Mouse (Mus musculus) ES-E14 (cell line): ENCODE data around the gene Cwf19l1. TPM values are rescaled to one million over a fixed set of nuclear protein-coding genes. Genes with fewer than 3 reads are reported as not detected.

Experiments used
- DNase-seq: peaks from one replicate; pipeline ENCODE4 v3.0.0-alpha.2; 2013; ENCODE audit warnings: low read depth, low spot score
- H3K27ac ChIP-seq: 2 replicates; pipeline ENCODE4 v1.5.1; 2012; ENCODE audit warnings: low read depth, mild to moderate bottlenecking, low read length, moderate library complexity, mixed read lengths; ENCODE audit not compliant: poor library complexity, insufficient read depth, severe bottlenecking
- H3K36me3 ChIP-seq: 2 replicates; pipeline ENCODE4 v1.6.1; 2012; ENCODE audit warnings: mild to moderate bottlenecking, low read length, moderate library complexity, mixed read lengths; ENCODE audit not compliant: control insufficient read depth, poor library complexity, insufficient read depth, severe bottlenecking
- H3K4me1 ChIP-seq, 2 experiments: fragments of 150-350 bp in 1 of 2; sonication (generic) in 1 of 2; 2 replicates each; pipeline ENCODE4 v1.6.1; 2012; ENCODE audit warnings: low read length in 2 of 2, mild to moderate bottlenecking in 1 of 2, mixed read lengths in 1 of 2; ENCODE audit not compliant: control insufficient read depth in 2 of 2, insufficient read depth in 2 of 2, poor library complexity in 1 of 2
- H3K4me3 ChIP-seq, 2 experiments: fragments of 150-350 bp in 1 of 2; sonication (generic) in 1 of 2; 2 replicates each; pipeline ENCODE4 v1.5.1; 2012; ENCODE audit warnings: low read length in 2 of 2, low read depth in 1 of 2, mild to moderate bottlenecking in 1 of 2, mixed read lengths in 1 of 2; ENCODE audit not compliant: insufficient read depth in 1 of 2, poor library complexity in 1 of 2, severe bottlenecking in 1 of 2
- H3K9ac ChIP-seq: 2 replicates; pipeline ENCODE4 v1.6.1; 2012; ENCODE audit warnings: low read depth, mild to moderate bottlenecking, low read length, mixed read lengths; ENCODE audit not compliant: poor library complexity, insufficient read depth, severe bottlenecking
- H3K9me3 ChIP-seq: fragments of 150-350 bp; sonication (generic); 2 replicates; pipeline ENCODE4 v1.6.1; 2012; ENCODE audit warnings: low read depth, mild to moderate bottlenecking, low read length; ENCODE audit not compliant: control insufficient read depth, insufficient read depth
- CHD2 ChIP-seq: IDR thresholded peaks from 2 replicates; pipeline ENCODE4 v1.6.1; 2014; ENCODE audit warnings: mild to moderate bottlenecking, low read depth, low read length, inconsistent platforms
- HCFC1 ChIP-seq: IDR thresholded peaks from 2 replicates; pipeline ENCODE4 v1.6.1; 2012; ENCODE audit warnings: low read length, inconsistent platforms, borderline replicate concordance; ENCODE audit not compliant: insufficient read depth
- MAFK ChIP-seq: IDR thresholded peaks from 2 replicates; pipeline ENCODE4 v1.6.1; 2014; ENCODE audit warnings: mild to moderate bottlenecking, low read depth, low read length, inconsistent platforms; ENCODE audit not compliant: insufficient read depth
- ZC3H11A ChIP-seq: IDR thresholded peaks from 2 replicates; pipeline ENCODE4 v1.6.1; 2012; ENCODE audit warnings: low read depth, mild to moderate bottlenecking, inconsistent platforms, low read length, borderline replicate concordance
- ZNF384 ChIP-seq: IDR thresholded peaks from 2 replicates; pipeline ENCODE4 v1.6.1; 2012; ENCODE audit warnings: low read depth, low read length, inconsistent platforms
- in situ Hi-C, 2 experiments: fragments of 600-800 bp; cut with MboI; formaldehyde crosslinking; loops; one replicate each; pipeline ENCODE4 v1.15.1; 2025; ENCODE audit warnings: low sequenced_read_pairs in 2 of 2, inconsistent platforms in 1 of 2; ENCODE audit not compliant: unreplicated experiment in 2 of 2
- total RNA-seq: library from RNA; depleted of rRNA; stranded (reverse); fragments of 300-350 nt; gene quantifications from 2 replicates; pipeline ENCODE4 v1.2.3, GENCODE M21; 2012

The Cwf19l1 gene
- total RNA-seq, 1 experiment = 18.6 TPM

- Histone ChIP-seq H3K36me3 (peaks cover 20% of the 10 kb centered on the region), H3K4me3 (no peak overlapping the region), H3K27ac (no peak overlapping the region), H3K9ac (no peak overlapping the region), H3K9me3 (no peaks in the 10 kb centered on the region), H3K4me1 (peaks cover 0 to 3% of the 10 kb centered on the region in 2 experiments; a peak in 1 of 4 replicates)
- in situ Hi-C loops = no loop called here
- TF ChIP-seq ZNF384 (no peak), MAFK (no peak), CHD2 (no peak)
- no peak for DNase-seq
Observed at GRCm38 (mm10) chr19:44077024-44077423, 58.7 kb downstream of the Cwf19l1 start.

- in situ Hi-C loops = no loop called here
- peaks cover 1 to 3% of the 10 kb centered on the region in 2 experiments; a peak in 2 of 4 replicates for H3K4me1 ChIP-seq
- no peaks in the 10 kb centered on the region for H3K9me3 ChIP-seq
- H3K9ac ChIP-seq = no peak overlapping the region
- H3K36me3 ChIP-seq = peaks cover 20% of the 10 kb centered on the region
- no peak overlapping the region for H3K4me3 ChIP-seq
- DNase-seq = no peak
- no peak overlapping the region for H3K27ac ChIP-seq
- TF ChIP-seq MAFK (no peak), CHD2 (no peak), ZC3H11A (no peak), ZNF384 (no peak), HCFC1 (no peak)
Observed at GRCm38 (mm10) chr19:44076457-44076856, 59.2 kb downstream of the Cwf19l1 start.

GRCm38 (mm10) chr19:44074986-44075385 lies 60.7 kb downstream of the Cwf19l1 start:
- in situ Hi-C loops = no loop called here
- H3K36me3 ChIP-seq = peaks cover 14% of the 10 kb centered on the region

GRCm38 (mm10) chr19:44071166-44071565 lies 64.5 kb downstream of the Cwf19l1 start:
- H3K27ac ChIP-seq = no peak overlapping the region
- in situ Hi-C loops = no loop called here
- DNase-seq = no peak

More at GRCm38 (mm10) chr19:44074986-44075385, 60.7 kb downstream of the Cwf19l1 start:
- Histone ChIP-seq H3K4me3 (no peak overlapping the region), H3K27ac (no peak overlapping the region), H3K9ac (no peak overlapping the region), H3K9me3 (no peaks in the 10 kb centered on the region), H3K4me1 (peaks cover 1 to 3% of the 10 kb centered on the region in 2 experiments; a peak in 2 of 4 replicates)
- no peak for DNase-seq
- TF ChIP-seq HCFC1 = no peak
- TF ChIP-seq ZNF384 = no peak
- no peak for TF ChIP-seq CHD2
- no peak for TF ChIP-seq MAFK
- TF ChIP-seq ZC3H11A = no peak

GRCm38 (mm10) chr19:44069914-44070232 lies 65.8 kb downstream of the Cwf19l1 start:
- DNase-seq = no peak
- Histone ChIP-seq H3K36me3 (peaks cover under 1% of the 10 kb centered on the region; the same call in 1 of the 2 replicates), H3K4me1 (peaks cover 1 to 6% of the 10 kb centered on the region in 2 experiments; a peak in 2 of 4 replicates), H3K27ac (no peak overlapping the region), H3K9me3 (no peaks in the 10 kb centered on the region), H3K4me3 (peak overlapping the region; percentile 83 to 87), H3K9ac (peak overlapping the region; percentile 80)
- in situ Hi-C loops = no loop called here
- TF ChIP-seq MAFK (no peak), CHD2 (no peak), ZNF384 (no peak), HCFC1 (no peak), ZC3H11A (no peak)

More at GRCm38 (mm10) chr19:44071166-44071565, 64.5 kb downstream of the Cwf19l1 start:
- Histone ChIP-seq H3K9me3 (no peaks in the 10 kb centered on the region), H3K36me3 (peaks cover 3% of the 10 kb centered on the region), H3K9ac (no peak overlapping the region), H3K4me1 (peaks cover 1 to 6% of the 10 kb centered on the region in 2 experiments; a peak in 2 of 4 replicates), H3K4me3 (no peak overlapping the region)
- TF ChIP-seq ZNF384 (no peak), ZC3H11A (no peak), MAFK (no peak), CHD2 (no peak), HCFC1 (no peak)
